Mouse (Mus musculus): ENCODE results near the gene Lhfpl3.

The Lhfpl3 gene

GRCm38 (mm10) chr5:23140183-23140921 lies 394.5 kb downstream of the Lhfpl3 start:
- no peak for ATAC-seq (ENCODE audit: low TSS enrichment)

GRCm38 (mm10) chr5:23153210-23153609 lies 407.4 kb downstream of the Lhfpl3 start:
- ATAC-seq (ENCODE audit: low TSS enrichment): no peak

DNA sequence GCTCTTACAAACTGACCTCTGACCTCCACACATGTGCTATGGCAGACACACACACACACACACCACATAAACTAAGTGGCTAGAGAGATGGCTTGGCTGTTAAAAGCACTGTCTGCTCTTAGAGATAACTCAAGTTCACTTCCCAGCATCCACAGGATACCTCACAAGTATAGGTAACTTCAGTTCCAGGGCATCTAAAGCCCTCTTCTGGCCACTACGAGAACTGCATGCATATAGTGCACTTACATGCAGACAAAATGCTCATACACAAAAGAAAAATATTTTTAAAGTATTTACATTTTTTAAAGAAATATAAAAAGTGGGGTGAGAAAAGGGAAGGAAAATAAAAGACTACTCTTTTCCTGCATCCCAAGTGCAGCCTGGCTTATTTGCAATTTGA lies 408.6 kb downstream of the Lhfpl3 start:
- ATAC-seq (ENCODE audit: low TSS enrichment): no peak

- peak; percentile 72 for ATAC-seq (ENCODE audit: low TSS enrichment)
Observed at GRCm38 (mm10) chr5:23165947-23166350, 420.1 kb downstream of the Lhfpl3 start.

- ATAC-seq (ENCODE audit: low TSS enrichment): no peak
Observed at GRCm38 (mm10) chr5:23166658-23167057, 420.8 kb downstream of the Lhfpl3 start.

DNA sequence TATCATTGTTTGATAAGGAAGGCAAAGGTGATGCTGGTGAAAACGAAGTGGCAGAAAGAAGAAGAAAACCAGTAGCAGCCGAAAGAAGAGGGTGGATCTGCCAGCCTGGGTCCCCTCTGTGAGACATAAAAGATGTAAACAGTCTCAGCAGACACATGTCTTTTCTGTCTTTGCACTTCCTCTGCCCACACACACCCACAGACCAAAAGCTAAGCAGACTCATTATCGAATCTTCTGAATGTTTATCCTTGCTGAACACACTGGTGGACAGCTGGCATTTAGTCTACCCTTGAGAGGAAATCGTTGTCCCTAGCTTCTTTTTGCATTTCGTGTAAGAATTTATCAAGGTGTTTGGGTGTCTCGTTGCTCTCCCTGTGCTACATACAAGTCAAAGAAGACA lies 443.8 kb downstream of the Lhfpl3 start:
- ATAC-seq (ENCODE audit: low TSS enrichment): peak; percentile 90

DNA sequence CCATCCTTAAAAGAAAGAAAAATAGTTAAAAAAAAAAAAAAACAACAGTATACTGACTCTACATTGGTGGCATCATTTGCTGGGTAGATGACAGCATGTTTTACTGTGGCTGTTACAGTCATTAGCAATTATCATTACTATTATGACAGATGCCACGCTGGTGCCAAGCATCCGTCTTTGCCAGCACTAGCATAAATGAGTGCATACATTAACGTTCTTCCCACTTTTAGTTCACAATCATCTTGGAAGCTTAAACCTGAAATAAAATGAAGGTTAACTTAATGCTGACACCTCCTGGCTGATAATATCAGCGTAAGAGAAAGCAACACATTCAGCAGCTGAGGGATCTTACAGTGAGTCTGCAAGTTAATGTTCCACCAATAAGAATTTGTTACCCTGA lies 451.0 kb downstream of the Lhfpl3 start:
- no peak for ATAC-seq (ENCODE audit: low TSS enrichment)

- ATAC-seq (ENCODE audit: low TSS enrichment): no peak
Observed at GRCm38 (mm10) chr5:23213086-23213485, 467.2 kb downstream of the Lhfpl3 start.

DNA sequence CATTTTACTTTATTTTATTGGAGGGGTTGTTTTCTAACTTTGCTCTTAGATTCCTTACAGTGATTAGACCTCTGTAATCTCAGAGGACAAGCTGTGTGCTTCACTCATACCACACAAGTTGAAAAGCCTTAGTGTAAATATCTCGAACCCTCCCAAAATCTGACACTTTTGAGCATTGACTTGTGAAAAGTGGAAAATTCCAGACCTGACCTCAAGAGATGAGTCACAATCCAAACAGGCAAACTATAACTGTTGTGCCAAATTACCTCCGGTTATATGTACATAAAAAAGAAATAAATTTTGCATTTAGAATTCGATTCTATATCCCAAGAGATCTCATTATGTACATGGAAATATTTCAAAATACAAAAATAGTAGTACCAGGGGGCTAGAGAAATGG lies 468.8 kb downstream of the Lhfpl3 start:
- no peak for ATAC-seq (ENCODE audit: low TSS enrichment)

GRCm38 (mm10) chr5:23219655-23220054 lies 473.8 kb downstream of the Lhfpl3 start:
- no peak for ATAC-seq (ENCODE audit: low TSS enrichment)

- peak; percentile 74 for ATAC-seq (ENCODE audit: low TSS enrichment)
Observed at GRCm38 (mm10) chr5:23224759-23225536, 479.1 kb downstream of the Lhfpl3 start.

DNA sequence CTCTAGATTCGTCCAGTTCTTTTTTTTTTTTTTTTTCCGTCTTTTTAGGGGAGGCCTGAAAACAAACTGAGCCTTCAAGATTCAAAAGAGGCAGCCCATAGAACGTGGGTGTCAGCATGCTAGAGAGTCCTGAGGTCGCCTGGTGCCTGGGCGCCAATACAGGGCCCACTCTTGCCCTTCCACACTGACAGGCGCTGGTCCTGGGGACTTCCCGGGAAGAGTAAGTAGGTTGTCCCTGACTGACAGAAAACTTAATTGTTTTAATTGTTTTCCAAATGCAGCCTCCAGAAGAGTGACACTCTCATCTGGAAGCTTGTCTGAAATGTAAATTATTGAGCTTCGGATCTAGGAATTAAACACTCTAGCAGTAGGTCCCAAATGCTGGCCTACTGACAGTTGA lies 479.8 kb downstream of the Lhfpl3 start:
- peak; percentile 22; the same call in 1 of the 2 replicates for ATAC-seq (ENCODE audit: low TSS enrichment)

DNA sequence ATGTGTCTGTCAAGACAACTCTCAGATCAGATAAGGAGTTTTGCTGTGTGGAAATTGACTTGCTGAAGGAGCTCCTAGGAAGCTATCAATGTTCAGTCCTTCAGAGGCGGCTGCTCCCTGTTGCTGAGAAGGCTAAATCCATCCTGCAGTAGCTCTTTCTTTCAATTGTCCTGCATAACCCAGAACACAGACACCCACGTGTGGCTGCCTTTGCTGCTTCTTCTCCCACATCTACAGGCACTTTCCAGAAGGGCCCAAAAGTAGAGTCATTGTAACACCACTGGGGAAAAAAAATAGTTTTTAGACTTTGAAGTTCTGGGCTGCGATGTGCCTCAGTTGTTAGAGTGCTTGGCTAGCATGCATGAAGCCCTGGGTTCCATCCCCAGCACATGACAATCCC lies 480.9 kb downstream of the Lhfpl3 start:
- ATAC-seq (ENCODE audit: low TSS enrichment): peak; percentile 83

DNA sequence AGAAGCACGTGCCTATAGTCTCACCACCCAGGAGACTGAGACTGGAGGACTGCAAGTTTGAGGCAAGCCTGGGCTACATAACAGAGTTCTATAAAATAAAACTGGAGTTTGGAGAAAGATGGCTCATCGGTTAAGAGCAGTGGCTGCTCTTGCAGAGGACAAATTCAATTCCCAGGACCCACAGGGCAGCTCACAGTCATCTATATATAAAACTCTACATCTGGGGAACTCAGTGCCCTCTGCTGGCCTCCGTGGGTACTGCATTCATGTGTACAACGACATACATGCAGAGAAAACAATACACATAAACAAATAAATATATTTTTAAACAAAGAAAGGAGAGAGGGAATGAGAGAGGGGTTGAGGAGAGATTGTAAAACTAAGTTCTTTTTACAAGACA lies 501.1 kb downstream of the Lhfpl3 start:
- ATAC-seq (ENCODE audit: low TSS enrichment): no peak

GRCm38 (mm10) chr5:23247784-23248183 lies 501.9 kb downstream of the Lhfpl3 start:
- ATAC-seq (ENCODE audit: low TSS enrichment): no peak

DNA sequence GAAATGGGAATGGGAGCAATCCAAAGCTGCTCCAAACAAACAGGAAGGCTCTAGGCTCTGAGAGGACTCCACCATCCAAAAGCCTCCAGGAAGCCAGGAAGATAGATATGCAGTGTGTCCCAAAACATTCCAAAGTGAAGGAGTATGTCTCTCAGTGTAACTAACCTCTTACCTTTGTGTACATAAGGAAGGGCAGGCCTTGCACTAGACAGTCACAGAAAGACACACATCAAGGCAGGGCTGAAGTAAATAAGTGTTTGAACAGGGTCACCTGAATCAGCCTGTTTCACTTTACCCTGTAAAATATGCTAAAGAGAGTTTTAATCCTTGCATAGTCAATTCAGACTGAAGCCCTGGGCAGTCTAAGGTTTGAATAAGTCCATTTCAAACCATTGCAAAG lies 502.4 kb downstream of the Lhfpl3 start:
- no peak for ATAC-seq (ENCODE audit: low TSS enrichment)

DNA sequence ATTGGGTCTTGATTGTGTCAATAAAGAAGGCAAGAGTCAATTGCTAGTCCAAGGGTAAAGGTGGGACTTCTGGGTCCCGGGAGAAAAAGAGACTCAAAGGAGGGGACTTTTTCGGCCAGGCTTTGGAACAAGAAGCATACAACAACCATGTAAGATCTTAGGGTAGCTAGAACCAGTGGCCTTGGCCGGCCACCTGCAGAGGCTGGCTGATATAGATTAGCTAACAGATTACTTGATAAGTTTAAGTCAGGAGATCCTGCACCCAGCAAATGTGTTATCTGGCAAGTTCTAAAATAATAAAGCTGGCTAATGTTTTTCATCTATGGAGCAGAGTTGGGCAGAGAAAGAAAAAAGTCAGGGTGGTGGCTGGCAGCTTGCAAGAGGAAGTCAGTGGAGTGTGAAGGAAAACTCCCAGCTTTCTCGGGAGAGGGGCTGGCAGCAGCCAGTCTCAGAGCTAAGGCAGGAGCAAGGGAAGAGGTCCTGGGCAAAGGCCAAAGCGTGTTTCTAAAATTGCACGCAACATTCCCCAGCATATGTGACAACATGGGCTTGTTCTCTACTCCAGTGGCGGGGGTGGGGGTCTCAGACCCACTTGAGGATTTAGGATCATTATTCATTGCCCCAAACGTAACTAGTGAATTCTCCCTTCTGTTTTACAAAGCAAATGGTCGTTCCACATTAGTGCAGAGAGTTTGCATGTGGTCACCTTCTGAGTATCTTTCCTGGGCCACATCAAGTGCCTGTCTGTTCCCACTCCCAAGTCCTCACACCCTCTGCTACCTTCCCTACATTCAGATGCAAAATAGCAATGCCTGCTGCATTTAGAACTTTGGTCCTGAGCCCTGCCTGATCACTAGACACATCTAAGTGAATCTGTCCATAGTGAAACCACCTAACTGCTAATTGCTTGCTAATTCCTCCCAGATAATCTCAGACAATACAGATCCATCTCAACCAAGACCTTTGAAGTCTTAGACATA lies 504.3 kb downstream of the Lhfpl3 start:
- no peak for ATAC-seq (ENCODE audit: low TSS enrichment)

GRCm38 (mm10) chr5:23251462-23252224 lies 505.8 kb downstream of the Lhfpl3 start:
- ATAC-seq (ENCODE audit: low TSS enrichment): peak; percentile 88

DNA sequence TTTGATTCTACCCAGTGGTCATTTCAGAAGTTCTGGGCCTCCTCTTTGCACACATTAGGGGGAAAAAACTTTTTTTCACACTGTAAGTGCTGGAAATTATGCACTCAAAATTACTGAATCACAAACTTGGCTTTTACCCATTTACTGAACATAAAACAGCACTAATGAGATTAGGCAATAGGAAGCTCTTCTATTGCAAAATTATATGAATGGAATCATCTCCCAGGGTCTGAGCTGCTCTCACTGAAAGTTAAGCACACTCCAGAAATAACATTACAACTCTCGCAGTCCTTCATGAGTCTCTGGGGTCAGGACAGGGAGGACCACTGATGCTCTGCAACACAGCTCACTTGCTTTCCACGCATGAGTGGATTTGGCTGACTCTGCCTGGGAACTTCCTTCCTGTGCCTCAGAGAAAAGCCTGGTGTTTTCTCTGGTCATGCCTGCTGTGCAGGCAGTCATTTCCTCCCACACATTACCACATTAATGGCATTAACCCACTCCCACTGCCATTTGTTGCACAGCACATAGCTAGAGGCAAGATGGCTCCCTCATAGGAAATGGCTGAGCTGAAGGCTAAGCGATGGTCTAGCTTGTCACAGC lies 510.1 kb downstream of the Lhfpl3 start:
- ATAC-seq (ENCODE audit: low TSS enrichment): no peak

DNA sequence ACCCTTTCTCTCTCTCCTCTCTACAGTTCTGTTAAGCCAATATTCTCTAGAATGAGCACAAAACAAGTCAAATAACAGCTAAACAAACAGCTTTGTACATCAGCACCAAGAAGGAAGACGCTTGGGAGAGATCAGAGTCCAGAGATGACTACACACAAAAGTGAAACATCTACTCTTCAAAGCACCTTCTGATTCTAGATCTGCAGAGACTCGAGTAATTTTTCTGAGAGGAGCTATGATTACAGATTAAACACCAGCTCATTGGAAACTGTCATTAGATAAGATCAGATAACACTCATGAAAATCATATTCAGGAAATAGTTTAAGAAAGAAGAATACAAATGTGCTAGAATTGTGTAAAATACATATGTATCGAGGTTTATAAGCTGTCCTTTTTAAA lies 527.5 kb downstream of the Lhfpl3 start:
- ATAC-seq (ENCODE audit: low TSS enrichment): no peak

DNA sequence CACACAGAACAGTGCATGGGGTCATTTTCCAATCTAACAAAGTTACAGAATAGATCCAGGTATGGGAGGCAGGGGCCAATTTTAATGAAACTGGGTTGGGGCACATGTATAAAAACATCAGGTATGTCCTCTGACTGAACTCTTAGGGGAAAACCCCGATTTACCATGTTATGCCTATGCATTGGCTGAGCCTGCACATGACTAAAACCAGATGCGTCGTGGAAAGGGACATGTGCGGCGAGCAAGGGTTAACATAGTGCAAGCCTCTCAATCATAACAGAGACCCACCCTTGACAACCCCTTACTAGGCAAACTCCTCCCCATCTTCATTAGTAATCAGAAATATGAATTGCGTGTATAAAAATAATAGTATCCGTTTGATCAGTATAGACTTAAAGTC lies 533.5 kb downstream of the Lhfpl3 start:
- ATAC-seq (ENCODE audit: low TSS enrichment): no peak

Data from frontal cortex, adult (tissue).